Mouse (Mus musculus): ENCODE measurements around the gene Enpp6. TPM values are rescaled to one million over a fixed set of nuclear protein-coding genes. Genes with fewer than 3 reads are reported as not detected.
"Not testable (repeated sequence)": the region's sequence is repeated elsewhere in the genome, so short reads cannot be mapped to it uniquely, and the experiment has no call there.

The Enpp6 gene
- polyA plus RNA-seq, 3 experiments from 2014 or later = 0.86 to 1.2 (median 0.99) TPM

- no peak for ATAC-seq
Measured at GRCm38 (mm10) chr8:47005676-47006075, 19.0 kb downstream of the Enpp6 start.

GRCm38 (mm10) chr8:47006785-47007184 is 20.1 kb downstream of the Enpp6 start:
- no peak for ATAC-seq

DNA sequence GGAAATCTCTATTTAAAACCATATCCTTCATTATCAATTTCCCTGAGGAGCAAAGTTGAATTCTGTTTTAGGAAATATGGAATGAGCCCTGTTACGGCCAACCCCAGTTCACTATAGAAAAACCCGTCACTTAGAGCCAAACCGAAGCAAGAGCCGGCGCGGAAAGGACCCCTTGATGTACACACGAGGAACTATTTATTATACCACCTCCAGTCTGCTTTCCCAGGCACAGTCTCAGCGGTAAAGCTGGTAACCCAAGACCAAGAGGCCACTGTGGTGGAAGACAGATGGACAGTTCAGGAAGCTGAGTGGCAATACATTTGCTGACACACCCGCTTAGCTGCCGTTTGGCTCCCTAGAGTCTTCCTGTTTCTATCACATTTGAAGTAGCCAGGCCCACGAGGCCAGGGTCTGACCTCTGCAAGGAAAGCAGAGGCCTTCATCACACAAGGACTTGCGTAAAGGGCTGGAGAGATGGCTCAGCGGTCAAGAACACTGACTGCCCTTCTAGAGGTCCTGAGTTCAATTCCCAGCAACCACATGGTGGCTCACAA is 21.6 kb downstream of the Enpp6 start:
- no peak for ATAC-seq

DNA sequence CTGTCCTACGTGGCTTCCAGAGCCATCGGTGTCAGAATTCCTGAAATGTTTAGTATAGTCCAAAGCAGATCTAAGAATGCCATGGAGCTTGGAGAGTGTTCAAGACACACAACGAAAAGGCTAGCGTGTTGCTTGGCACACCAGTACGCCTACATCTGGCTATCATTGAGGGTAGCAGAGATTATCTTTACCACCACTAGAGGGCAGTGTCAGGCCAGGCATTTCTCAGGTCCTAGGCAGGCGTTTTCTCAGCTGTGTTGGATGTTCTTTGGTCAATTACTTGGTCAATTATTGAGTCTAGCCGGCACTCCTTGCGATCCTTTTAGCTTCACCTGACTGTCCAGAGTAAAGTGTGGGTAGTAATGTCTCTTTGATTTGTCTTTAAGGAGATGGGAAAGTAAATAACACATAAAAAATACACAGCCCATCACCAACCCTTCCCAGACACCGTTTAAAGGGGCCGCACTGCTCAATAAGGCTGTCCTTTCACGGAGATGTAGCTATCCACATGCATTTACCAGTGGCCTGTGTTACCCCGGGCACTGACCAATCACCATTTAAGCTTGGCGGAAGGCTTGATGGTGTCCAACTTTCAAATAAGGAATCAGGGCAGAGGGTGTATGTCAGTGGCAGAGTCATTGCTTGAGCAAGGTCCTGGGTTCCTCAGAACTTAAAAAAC is 29.7 kb downstream of the Enpp6 start:
- ATAC-seq = peak; percentile 56

- no peak for ATAC-seq
Measured at GRCm38 (mm10) chr8:47021135-47021555, 34.5 kb downstream of the Enpp6 start.

DNA sequence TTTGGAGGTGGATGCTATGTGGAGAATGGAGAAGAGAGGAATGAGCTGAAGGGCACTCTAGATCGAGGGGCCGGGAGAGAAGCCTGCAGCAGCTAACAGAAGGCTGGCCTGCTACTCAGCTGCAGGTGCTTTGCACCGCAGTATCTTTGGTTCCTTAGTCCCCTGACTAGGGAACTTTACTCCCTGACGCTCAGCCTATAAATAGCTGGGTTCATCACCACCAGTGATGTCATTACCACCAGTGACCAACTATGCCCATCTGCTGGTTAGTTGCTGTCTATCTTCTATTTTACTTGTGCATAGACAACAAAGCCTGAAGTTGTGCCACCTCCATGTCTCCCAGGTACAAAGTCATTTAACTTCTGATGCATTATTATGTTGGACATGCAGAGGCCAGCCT is 37.9 kb downstream of the Enpp6 start:
- ATAC-seq = no peak

- no peak for ATAC-seq
Measured at GRCm38 (mm10) chr8:47026841-47027490, 40.3 kb downstream of the Enpp6 start.

- ATAC-seq = no peak
Measured at GRCm38 (mm10) chr8:47028474-47028873, 41.8 kb downstream of the Enpp6 start.

DNA sequence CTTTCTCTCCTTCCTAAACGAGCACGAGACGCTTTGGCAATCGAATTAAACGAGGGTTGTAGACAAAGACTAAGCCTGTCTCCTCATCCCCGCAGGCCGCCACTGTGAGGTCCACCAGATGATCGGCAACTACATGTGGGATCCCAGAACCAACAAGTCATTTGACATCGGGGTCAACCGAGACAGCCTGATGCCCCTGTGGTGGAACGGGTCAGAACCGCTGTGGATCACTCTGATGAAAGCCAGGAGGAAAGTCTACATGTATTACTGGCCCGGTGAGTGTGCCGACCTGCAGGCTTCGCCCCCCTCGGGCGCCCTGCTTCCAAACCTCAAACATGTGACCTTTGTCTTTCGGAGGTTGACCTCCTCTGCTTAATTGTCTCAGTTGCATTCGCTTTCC is 43.6 kb downstream of the Enpp6 start:
- no peak for ATAC-seq

- no peak for ATAC-seq
Measured at GRCm38 (mm10) chr8:47032081-47032480, 45.4 kb downstream of the Enpp6 start.

- no peak for ATAC-seq
Measured at GRCm38 (mm10) chr8:47033976-47034375, 47.3 kb downstream of the Enpp6 start.

DNA sequence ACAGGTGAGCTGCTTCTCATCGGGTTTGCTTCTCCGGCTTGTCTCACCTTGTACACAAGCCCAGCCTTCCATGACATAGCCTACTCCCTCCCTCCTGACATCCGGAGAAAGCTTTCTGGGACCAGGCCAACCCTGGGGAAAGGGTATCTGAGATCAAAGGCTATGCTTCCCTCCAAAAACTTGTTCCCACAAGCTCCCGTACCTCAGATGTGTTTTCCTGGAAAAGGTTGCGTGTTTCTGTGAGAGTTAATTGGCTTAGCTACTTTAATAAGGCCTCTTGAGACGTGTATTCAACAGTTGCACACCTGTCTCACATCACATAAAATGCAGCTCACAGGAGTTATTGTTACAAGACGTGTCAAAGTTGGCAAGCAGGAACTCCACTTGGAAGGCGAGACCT is 49.8 kb downstream of the Enpp6 start:
- ATAC-seq = no peak

- no peak for ATAC-seq
Measured at GRCm38 (mm10) chr8:47037405-47037804, 50.7 kb downstream of the Enpp6 start.

GRCm38 (mm10) chr8:47040215-47040614 is 53.5 kb downstream of the Enpp6 start:
- not testable (repeated sequence) for ATAC-seq

DNA sequence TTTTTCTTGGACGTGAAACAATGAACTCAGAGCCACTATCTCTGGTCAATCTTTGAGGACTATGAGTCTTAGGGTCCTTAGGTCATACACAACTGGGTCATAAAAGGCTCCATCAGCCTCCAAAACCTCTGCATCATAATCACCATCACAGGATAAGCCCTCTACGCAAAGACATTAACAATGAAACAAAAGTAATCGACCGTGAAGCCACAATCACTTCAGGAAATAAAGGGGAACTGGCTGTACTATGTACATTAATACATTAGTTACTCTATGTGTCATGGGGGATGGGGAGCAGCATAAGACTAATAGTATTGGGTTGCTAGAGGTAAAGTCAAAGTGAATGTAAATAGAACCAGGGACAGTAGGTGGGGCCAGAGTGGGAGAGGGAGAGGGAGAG is 59.7 kb downstream of the Enpp6 start:
- no peak for ATAC-seq

DNA sequence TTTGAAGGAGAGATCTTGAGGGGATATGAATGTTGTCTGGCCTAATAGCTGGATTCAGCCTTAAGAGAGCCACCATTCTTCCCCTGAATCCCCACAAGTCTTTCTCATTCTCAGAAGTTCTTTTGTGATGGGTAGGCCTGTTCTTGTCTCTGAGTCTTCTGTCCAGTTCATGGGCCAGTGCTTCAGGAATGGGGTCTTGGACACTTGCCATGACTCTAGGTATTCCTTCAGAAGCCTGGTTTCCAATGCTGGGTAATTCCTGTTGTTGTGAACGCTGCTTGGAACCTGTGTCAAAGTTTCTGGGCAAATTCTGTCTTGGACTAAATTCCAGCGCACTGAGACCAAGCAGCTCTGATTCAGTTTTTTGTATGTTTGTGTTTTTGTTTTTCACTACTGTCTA is 60.5 kb downstream of the Enpp6 start:
- ATAC-seq = no peak

DNA sequence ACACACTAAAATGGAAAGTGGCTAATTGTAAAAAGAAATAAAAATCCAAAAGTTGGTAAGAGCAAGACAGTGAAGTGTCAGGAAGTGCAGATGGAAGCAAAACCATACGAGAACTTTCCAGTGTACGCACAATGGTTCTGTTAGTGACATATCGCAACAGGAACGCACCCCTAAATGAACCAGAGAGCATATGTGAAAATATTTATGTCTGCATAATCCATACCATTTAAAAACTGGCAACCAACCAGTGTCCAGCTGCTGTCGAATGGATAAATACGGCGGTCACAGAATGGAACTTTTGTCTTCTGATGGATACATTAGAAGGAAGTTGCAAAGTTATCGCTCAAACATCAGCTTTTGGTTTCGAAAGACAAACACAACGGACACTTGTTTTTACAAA is 61.9 kb downstream of the Enpp6 start:
- no peak for ATAC-seq

GRCm38 (mm10) chr8:47052643-47053042 is 66.0 kb downstream of the Enpp6 start:
- ATAC-seq = no peak

DNA sequence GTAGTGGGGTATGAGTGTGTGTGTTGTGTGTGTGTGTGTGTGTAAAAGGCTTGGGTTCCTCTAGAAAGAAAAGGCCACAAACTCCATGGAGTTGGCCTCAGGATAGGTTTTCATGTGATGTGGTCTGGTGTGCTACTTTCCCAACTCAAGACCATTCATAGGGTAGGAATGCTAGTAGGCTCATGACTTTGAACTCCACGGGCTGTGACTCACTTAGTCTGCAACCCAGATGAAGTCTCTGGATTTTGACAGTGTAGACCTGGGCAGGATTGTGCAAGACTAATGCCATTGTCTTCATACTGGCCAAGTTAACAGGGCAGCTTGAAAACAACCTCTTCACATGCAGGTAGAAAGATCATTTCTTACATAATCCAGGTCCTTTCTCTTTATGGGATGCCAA is 69.4 kb downstream of the Enpp6 start:
- ATAC-seq = no peak

DNA sequence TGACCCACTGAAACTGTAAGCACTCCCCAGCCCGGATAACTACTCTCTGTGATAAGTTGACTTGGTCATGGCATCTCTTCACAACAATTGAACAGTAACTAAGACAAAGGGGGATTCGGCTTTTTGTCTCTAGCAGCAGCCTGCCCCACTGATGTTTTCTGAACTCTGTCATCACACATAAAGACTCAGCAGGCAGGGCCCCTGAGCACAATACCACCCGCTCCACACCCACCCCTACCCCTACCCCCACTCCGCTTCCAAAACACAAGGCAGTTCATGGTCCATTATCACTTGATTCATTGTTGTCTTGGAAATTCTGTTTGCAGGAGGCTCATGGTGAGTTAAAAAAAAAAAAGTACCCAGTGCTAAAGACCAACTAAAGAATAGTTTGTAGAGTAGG is 71.8 kb downstream of the Enpp6 start:
- no peak for ATAC-seq

GRCm38 (mm10) chr8:47058971-47059370 is 72.3 kb downstream of the Enpp6 start:
- no peak for ATAC-seq

DNA sequence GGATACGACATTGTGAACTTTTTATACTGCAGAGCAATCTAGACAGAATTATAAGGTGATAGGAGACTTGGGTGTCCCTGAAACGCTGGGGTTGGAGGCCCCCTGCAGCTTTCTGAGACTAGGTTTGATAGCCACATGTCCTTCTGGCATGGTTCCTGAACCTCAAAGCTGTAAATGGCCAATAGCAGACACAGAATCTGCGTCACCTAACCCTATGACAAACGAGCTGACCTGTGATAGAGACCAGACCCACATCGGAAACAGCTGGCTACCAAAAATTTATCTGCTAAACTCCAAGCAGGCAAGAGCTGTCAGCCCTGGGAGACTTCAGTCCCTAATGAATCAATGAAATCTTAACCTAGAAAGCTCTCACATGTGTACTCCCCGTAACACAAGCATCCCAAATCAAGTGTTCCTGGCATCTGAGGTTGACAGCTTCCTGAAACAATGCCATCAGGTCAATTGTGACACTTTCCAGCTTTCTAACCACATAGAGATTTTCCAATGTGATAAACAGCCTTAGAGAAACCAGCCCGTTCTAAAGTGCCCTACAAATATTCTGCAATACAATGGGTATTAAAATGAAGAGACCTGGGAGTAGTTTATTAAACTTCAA is 74.5 kb downstream of the Enpp6 start:
- ATAC-seq = no peak

- ATAC-seq = no peak
Measured at GRCm38 (mm10) chr8:47067121-47067520, 80.4 kb downstream of the Enpp6 start.

DNA sequence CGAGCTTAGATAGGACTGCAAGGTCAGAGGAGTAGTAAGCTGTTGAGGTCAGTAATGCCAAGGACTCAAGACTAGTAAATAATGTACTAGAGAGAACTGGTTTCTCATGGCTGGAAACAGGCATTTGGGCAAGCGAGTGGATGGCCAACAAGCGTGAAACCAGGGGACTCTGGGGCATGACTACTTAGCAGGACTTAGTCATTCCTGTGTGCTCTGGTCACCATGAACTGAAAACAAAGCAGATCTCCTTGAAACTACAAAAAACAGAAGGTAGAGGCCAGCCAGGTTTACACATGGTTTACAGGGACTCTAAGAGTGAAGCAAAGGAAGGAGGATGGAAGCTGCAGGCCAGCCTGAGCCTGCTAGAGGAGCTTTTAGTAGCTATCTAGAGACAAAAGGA is 82.9 kb downstream of the Enpp6 start:
- ATAC-seq = no peak

Data from inflammation-experienced regulatory T-cells, adult 6 months (primary cell).